Mouse (Mus musculus) intestine, embryonic 16.5 days (tissue): ENCODE measurements at regions not wholly inside any gene's neighbourhood (a gene's known extent, or its start where the extent isn't known, plus 50 kb on each side); places are given as distances from the start of the nearest gene placed in this dataset.

ENCODE experiments used
- ATAC-seq: fragments of 200-750 bp; cut with Nextera tagmentation; 2 replicates; pipeline ENCODE4 v1.8.0; 2017; ENCODE audit warnings: moderate TSS enrichment, moderate library complexity
- H3K27ac ChIP-seq: fragments of 300-500 bp; sonication (generic); 2 replicates; pipeline ENCODE4 v1.5.1; 2014; ENCODE audit warnings: mild to moderate bottlenecking, low read length
- H3K27me3 ChIP-seq: fragments of 300-500 bp; sonication (generic); replicated peaks from 2 replicates; pipeline ENCODE4 v1.6.1; 2014; ENCODE audit warnings: low read length, control low read depth, mixed read lengths; ENCODE audit not compliant: control insufficient read depth, insufficient read depth
- H3K36me3 ChIP-seq: fragments of 300-500 bp; sonication (generic); 2 replicates; pipeline ENCODE4 v1.6.1; 2014; ENCODE audit warnings: low read length, control low read depth; ENCODE audit not compliant: control insufficient read depth, insufficient read depth
- H3K4me1 ChIP-seq: fragments of 300-500 bp; sonication (generic); 2 replicates; pipeline ENCODE4 v1.6.1; 2014; ENCODE audit warnings: low read length, control low read depth, mixed read lengths; ENCODE audit not compliant: control insufficient read depth, insufficient read depth
- H3K4me2 ChIP-seq: fragments of 300-500 bp; sonication (generic); 2 replicates; pipeline ENCODE4 v1.6.1; 2014; ENCODE audit warnings: low read depth, low read length, control low read depth
- H3K4me3 ChIP-seq: fragments of 300-500 bp; sonication (generic); 2 replicates; pipeline ENCODE4 v1.5.1; 2014; ENCODE audit warnings: mild to moderate bottlenecking, low read length
- H3K9ac ChIP-seq: fragments of 300-500 bp; sonication (generic); 2 replicates; pipeline ENCODE4 v1.6.1; 2014; ENCODE audit warnings: low read depth, low read length
- H3K9me3 ChIP-seq: fragments of 300-500 bp; sonication (generic); 2 replicates; pipeline ENCODE4 v1.6.1; 2016; ENCODE audit warnings: low read length, control low read depth; ENCODE audit not compliant: control insufficient read depth
- WGBS: fragments of 180-500 bp; shearing (Covaris S2); extraction: QIAGEN DNeasy Blood & Tissue Kit; methylation state at CpG from one replicate; pipeline ENCODE4 v1.1.7; 2014; 5-methylcytosine and 5-hydroxymethylcytosine counted together

DNA sequence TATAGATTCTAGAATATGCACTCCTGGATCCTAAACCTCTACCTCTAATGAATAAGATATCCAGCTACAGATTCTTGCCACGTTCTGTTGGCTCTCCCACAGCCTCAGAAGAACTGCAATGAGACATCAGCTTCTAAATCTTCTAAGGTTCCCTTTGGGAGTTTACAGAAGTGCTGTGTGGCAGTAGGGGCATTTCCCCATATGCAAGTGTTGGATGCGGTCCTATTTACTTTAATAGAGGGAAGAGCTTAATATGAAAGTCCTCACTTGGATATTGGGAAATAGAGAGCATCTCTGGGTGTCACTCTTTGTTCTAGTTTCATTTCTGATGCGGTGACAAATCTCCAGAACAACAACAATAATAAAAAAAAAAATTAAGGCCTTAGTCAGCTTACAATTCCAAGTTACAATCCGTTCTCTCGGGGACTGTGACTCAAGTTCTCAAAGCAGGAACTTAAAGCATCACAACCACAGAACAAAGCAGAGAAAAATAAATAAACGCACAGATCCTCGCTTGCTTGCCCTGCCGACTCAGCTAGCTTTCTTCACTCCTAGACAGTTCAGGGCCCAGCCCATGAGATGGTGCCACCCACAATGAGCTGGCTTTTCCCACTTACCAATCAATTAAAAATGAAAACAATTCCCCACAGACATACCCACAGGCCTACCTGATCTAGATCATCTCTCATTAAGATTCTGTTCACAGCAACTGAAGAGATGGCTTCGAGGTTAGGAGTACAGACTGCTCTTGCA, 204.4 kb upstream of the Cited2 start:
- no peak overlapping the region for H3K4me2 ChIP-seq
- no peaks in the 10 kb centered on the region for H3K27me3 ChIP-seq
- H3K9me3 ChIP-seq, result no peaks in the 10 kb centered on the region
- H3K9ac ChIP-seq, result no peak overlapping the region
- no peak for ATAC-seq
- 65% methylated on average over 9 of the region's 9 CpGs for WGBS
- H3K27ac ChIP-seq, result no peak overlapping the region
- no peaks in the 10 kb centered on the region for H3K36me3 ChIP-seq
- no peak overlapping the region for H3K4me3 ChIP-seq
- no peaks in the 10 kb centered on the region; the same call in 1 of the 2 replicates for H3K4me1 ChIP-seq

DNA sequence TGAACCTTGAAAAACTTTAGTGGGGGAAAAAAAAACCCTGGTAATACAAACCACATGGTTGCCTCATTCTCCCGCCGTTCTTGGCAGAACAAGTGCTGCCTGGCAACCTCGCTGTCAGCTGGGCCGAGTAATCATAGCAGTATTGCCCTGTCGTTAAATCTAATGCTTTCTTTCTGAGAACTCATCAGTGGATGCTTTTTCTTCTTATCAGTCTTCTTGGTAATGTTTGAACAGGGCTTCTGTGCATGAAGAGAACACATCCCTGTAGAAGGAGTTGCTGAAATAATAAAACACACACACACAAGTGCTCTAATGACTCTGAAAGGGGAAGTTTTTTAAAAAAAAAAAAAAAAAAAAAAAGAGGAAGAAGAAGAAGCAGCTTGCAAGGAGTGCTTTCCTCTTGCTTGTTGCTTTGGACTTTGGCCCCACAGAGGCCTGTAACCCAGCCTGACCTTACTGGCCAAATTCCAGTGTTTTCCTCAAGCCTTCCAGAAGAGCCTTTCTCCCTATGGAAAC, 200.9 kb upstream of the Cited2 start:
- ATAC-seq, result peak; percentile 93
- WGBS, result 28% methylated on average over 5 of the region's 5 CpGs
- no peak overlapping the region for H3K4me3 ChIP-seq
- no peaks in the 10 kb centered on the region for H3K36me3 ChIP-seq
- H3K4me1 ChIP-seq, result no peaks in the 10 kb centered on the region; the same call in 1 of the 2 replicates
- H3K27ac ChIP-seq, result peak overlapping the region; percentile 36; the same call in 1 of the 2 replicates
- H3K27me3 ChIP-seq, result no peaks in the 10 kb centered on the region
- H3K9ac ChIP-seq, result no peak overlapping the region
- no peaks in the 10 kb centered on the region for H3K9me3 ChIP-seq
- H3K4me2 ChIP-seq, result no peak overlapping the region

DNA sequence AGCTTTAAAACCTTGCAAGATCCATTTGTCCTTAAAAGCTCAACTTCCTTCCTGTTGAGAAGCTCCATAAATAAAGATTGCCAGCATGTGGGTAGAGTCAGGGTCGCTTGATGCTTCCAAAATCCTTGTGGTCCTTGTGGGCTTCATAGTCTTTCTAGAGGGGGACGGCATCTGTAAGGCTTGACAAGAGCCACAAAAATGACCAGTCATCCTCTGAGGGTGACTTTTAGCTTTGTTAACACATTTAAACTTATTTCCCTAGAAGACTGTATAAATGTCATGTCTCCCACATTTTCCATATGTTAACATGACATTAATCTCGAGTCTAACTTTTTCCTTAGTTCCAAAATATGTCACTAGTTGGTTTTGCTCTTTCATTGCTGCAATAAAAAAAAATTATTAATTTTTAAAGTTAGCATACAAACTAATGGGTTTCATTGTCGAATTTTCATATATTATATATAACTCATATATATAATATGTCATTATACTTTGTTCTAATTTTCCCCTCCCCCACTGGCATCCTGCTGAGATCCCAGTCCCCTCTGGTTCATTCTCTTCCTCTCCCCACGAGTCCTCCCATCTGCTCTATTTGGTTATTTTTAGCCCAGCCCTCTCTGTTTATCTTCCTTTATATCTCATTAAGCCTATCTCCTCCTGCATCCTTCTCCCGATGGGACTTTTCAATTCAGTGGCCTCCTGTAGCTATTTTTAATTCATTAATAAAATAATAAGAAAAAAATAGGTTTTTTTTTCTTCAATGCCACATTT, 199.3 kb upstream of the Cited2 start:
- H3K27me3 ChIP-seq, result no peaks in the 10 kb centered on the region
- no peak overlapping the region for H3K9ac ChIP-seq
- H3K4me3 ChIP-seq, result no peak overlapping the region
- H3K27ac ChIP-seq, result no peak overlapping the region
- no peaks in the 10 kb centered on the region for H3K9me3 ChIP-seq
- 69% methylated on average over 6 of the region's 6 CpGs for WGBS
- H3K36me3 ChIP-seq, result no peaks in the 10 kb centered on the region
- H3K4me2 ChIP-seq, result no peak overlapping the region
- no peak for ATAC-seq
- peaks cover 5% of the 10 kb centered on the region for H3K4me1 ChIP-seq

DNA sequence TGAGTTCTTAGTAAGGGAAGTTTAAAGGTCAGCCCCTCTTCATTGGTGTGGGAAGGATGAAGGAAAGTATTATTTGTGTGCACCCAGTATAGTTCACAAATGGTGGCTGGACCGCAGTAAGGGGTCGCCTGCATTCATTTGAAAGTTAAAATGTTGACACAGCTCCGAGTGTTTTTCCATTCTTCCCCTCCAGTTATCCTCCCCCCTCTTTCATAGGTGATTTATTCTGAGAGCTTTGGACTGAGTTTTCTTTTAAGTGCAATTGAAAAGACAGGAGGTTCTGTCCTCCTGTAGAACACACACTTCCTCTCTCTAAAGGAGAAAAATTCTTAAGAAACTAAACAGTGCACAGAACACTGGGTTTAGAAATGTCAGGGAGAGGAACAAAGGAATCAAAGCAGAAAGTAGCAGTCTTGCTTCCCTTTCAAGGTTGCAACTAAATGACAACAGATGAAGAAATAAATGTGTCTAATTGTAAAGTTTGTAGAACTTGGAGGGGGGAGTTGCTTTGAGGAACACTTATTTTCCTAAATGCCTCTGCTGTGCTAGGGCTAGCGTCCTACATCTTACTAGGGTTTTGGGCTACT, 195.8 kb upstream of the Cited2 start:
- no peaks in the 10 kb centered on the region for H3K36me3 ChIP-seq
- H3K9ac ChIP-seq, result no peak overlapping the region
- no peak overlapping the region for H3K4me3 ChIP-seq
- WGBS, result 57% methylated on average over 4 of the region's 4 CpGs
- no peak overlapping the region for H3K27ac ChIP-seq
- no peaks in the 10 kb centered on the region for H3K9me3 ChIP-seq
- ATAC-seq, result no peak
- H3K4me1 ChIP-seq, result peaks cover 6% of the 10 kb centered on the region
- no peaks in the 10 kb centered on the region for H3K27me3 ChIP-seq
- no peak overlapping the region for H3K4me2 ChIP-seq

DNA sequence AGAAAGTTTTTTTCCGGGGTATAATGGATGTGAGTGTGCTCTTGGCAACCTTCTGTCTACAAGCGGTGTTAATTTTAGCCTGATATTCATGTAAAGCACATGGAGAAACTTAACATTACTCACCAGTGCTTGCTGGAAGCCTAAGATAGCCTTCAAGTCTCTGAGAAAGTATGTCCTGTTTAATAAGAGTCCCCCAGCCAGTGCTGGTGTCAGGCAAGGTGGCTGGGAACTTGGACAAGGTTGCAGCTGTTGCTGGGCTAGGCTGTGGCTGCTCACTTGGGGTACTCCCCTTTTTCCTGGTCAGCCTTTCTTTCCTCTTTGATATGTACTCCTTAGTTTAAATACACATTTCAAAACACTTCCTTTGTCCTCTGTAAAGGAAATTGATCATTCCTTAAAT, 194.9 kb upstream of the Cited2 start:
- peaks cover 6% of the 10 kb centered on the region for H3K4me1 ChIP-seq
- no peaks in the 10 kb centered on the region for H3K27me3 ChIP-seq
- no peaks in the 10 kb centered on the region for H3K36me3 ChIP-seq
- H3K4me3 ChIP-seq, result no peak overlapping the region
- no peak overlapping the region for H3K4me2 ChIP-seq
- peak overlapping the region; percentile 44; the same call in 1 of the 2 replicates for H3K27ac ChIP-seq
- H3K9me3 ChIP-seq, result no peaks in the 10 kb centered on the region
- no peak overlapping the region for H3K9ac ChIP-seq
- WGBS, result 47% methylated on average over 2 of the region's 2 CpGs
- peak; percentile 80 for ATAC-seq

DNA sequence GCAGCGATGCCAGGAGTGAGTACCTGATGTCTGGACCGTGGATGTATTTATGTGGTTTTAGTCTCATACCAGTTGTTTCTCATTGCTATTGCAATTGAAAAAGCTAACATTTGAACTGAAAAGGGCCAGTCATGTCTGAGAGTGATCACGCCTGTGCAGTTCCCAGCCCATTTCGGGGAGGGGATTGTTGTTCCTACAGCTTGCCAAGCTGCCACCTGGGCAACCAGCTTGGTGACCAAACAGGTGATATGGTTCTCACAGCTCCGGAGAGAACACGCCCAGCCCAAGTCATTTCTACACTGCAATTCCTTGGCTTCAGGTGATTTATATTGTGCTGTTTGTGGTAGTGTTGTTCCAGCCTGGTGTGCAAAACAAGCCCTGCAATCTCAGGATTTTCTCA, 194.2 kb upstream of the Cited2 start:
- H3K4me2 ChIP-seq, result no peak overlapping the region
- H3K9me3 ChIP-seq, result no peaks in the 10 kb centered on the region
- H3K36me3 ChIP-seq, result no peaks in the 10 kb centered on the region
- no peak overlapping the region for H3K4me3 ChIP-seq
- H3K27ac ChIP-seq, result no peak overlapping the region
- H3K4me1 ChIP-seq, result peaks cover 6% of the 10 kb centered on the region
- 71% methylated on average over 6 of the region's 6 CpGs for WGBS
- no peak overlapping the region for H3K9ac ChIP-seq
- no peaks in the 10 kb centered on the region for H3K27me3 ChIP-seq
- ATAC-seq, result peak; percentile 63; the same call in 1 of the 2 replicates

DNA sequence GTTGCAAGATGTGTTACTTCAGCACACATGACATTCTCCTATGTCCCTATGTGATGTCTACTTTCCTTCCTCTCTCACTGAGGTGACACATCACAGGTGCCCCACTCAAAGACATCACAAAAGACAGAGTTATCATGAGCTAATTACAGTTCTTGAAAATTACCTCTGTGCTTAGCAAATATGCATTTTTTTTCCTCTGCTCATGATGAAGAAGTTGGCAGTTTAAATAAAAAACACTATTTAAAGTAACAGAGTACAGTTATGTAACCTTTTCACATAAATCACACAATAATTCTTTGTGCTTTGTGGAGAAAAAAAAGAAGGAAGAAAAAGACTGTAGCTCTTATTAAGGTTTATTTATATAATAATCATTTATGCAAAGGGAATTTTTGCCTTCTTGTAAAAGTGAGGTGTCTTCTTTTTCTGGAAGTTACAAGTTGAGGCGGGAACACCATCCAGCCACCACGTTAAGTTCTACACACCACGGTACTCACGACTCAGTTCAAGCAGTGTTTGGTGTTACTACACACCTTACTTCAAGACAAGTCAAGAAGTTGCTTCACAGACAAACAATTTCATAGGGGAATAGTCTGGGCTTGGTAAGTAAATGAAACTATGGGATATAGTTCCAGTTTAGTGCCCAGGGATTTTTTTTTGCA, 193.0 kb upstream of the Cited2 start:
- Histone ChIP-seq H3K4me3 (no peak overlapping the region), H3K4me1 (peaks cover 6% of the 10 kb centered on the region), H3K27ac (no peak overlapping the region), H3K36me3 (no peaks in the 10 kb centered on the region), H3K27me3 (no peaks in the 10 kb centered on the region), H3K4me2 (no peak overlapping the region), H3K9me3 (no peaks in the 10 kb centered on the region), H3K9ac (no peak overlapping the region)
- no peak for ATAC-seq
- 87% methylated on average over 4 of the region's 4 CpGs for WGBS

DNA sequence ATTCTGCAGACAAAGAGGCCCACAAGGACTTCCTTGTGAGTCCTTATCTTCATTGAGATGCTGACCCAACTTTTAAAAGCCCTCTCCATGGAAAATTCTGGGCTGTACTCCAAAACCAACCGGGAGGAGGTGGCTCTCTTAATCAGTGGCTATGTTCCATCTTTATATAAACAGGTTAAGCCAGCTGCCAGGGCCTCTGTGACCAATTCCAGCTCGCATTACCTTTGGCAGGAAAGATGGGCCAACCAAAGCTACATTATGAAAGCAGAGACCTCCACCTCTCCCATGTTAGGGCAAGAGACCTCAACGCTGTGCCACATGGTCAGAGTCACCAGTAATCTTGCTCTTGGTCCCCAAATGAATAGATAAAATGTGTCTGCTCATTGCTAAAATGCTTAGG, 192.0 kb upstream of the Cited2 start:
- peaks cover 6% of the 10 kb centered on the region for H3K4me1 ChIP-seq
- 63% methylated on average over 3 of the region's 3 CpGs for WGBS
- H3K27ac ChIP-seq, result no peak overlapping the region
- no peaks in the 10 kb centered on the region for H3K27me3 ChIP-seq
- no peaks in the 10 kb centered on the region for H3K36me3 ChIP-seq
- H3K4me2 ChIP-seq, result no peak overlapping the region
- no peak for ATAC-seq
- no peak overlapping the region for H3K4me3 ChIP-seq
- no peak overlapping the region for H3K9ac ChIP-seq
- H3K9me3 ChIP-seq, result no peaks in the 10 kb centered on the region

DNA sequence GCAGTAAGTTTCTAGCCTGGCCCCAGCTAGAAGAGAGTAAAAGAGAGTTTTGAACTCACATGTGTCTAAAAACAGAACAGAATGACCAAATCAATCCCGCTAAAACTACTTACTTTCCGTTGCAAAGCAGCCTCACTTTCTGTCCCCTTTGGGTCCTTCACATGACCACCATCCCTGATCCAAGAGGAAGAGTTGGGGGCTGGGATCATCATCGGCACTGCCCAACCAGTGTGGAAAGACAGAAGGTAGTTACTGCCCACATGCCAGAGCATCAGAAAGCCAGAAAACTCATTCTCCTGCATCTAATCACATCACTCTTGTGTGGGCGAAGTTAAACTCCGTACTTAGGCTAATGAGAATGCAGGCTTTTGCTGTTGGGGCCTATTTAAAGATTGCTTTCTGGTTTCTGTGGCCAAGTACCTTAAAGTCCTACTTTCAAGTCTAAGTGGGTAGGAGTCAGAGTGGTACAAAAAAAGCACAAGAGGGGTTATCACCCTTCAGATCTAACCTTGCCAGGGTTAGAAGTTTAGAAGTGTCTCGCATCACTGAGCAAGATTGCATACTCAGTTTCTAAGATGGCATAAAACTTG, 184.0 kb upstream of the Cited2 start:
- Histone ChIP-seq H3K9ac (no peak overlapping the region), H3K4me2 (no peak overlapping the region), H3K9me3 (no peaks in the 10 kb centered on the region), H3K27ac (no peak overlapping the region), H3K4me3 (no peak overlapping the region), H3K36me3 (no peaks in the 10 kb centered on the region), H3K4me1 (no peaks in the 10 kb centered on the region), H3K27me3 (no peaks in the 10 kb centered on the region)
- 92% methylated on average over 6 of the region's 6 CpGs for WGBS
- ATAC-seq, result no peak
